Mouse (Mus musculus) kidney, adult 18-20 months (tissue): ENCODE results near the gene Pak2.
"Not testable (repeated sequence)": the region's sequence is repeated elsewhere in the genome, so short reads cannot be mapped to it uniquely, and the experiment has no call there.

Experiments used
- DNase-seq: peaks from one replicate; pipeline ENCODE4 v3.0.0; 2021

Pak2 gene

GRCm38 (mm10) chr16:32087629-32088443 is 8.7 kb upstream of the Pak2 start:
- DNase-seq, result peak; percentile 81

DNA sequence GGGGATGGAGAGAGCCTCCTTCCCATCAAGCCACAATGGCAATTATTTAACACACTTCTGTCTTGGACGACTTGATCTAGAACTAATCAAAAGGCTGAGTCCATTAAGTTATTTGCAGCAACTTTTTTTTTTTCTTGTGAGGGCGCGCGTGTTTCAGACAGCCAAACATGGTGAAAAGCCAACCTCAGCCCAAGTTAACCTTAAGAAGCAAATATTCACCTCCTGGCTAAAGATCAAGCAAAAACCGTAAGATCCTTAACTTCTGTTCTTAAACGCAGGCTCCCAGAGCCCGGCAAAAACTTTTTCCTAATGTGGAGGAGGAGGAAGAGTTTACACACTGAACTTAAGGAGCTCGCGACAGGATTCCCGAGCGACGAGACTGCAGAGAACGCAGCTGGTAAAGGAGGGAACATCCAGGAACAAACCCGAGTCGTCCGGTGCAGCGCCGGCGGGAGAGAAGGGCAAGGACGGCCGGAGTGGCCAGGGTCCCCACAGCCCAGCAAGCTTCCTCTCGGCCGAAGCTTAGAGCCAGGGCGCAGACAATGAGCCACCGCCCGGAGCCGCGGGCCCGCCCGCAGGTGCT is 643 bp downstream of the Pak2 start:
- DNase-seq, result no peak

DNA sequence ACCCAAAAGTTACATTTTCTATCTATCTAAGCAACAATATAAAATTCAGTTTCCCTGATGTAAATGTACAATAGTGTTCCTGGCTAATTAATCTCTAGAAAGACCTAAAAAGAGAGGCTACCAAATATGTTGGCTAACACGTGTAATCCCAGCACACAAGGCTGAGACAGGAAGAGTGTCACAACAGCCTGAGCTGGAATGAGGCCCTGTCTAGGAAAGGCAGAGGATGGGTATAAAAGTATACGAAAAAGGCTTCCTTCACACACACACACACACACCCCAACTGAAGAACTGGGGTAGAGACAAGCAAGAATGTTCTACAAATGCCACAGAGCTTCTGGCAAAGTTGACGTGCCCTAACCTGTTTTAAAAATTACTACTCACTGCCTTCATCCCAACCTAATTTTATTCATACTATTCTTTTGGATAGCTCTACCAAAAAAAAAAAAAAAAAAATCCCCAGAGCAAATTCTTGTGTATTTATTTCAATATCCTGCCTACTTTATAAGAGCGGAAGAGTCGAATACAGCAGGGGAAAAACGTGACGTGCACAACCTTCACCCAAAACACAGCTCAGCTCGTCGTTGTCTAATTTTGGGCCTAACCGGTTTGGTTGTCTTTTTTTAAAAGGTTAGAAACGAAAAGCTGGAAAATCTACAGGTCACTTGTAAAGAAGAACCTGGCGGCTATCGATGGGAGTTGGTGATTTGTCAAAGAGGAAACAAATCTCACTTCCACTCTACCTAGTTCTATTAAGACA is 1.3 kb downstream of the Pak2 start:
- DNase-seq, result no peak

GRCm38 (mm10) chr16:32076406-32076805 is 2.7 kb downstream of the Pak2 start:
- DNase-seq, result no peak

GRCm38 (mm10) chr16:32075762-32076161 is 3.4 kb downstream of the Pak2 start:
- no peak for DNase-seq

GRCm38 (mm10) chr16:32070070-32070469 is 9.1 kb downstream of the Pak2 start:
- not testable (repeated sequence) for DNase-seq

GRCm38 (mm10) chr16:32068389-32069300 is 10.5 kb downstream of the Pak2 start:
- DNase-seq, result no peak

DNA sequence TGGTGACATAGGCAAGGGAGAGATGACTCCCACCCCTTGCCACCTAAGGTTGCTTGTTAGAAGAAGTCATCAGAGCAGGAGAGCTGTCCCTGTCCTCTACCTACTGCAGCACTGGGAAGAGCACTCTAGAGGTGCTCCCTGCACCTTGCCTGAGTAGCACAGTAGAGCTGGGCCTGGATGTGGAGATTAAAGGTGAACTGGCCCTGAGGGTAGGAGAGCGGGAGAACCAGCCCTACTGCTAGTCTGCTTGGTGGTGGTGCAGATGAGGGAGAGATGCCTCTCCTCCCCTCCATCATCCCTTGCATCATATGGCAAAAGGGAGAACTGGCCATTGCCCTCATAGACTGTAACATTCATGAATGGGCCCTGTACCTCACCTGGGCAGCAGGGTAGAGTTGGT is 12.2 kb downstream of the Pak2 start:
- no peak for DNase-seq

- DNase-seq, result no peak
These were observed 15.2 kb downstream of the Pak2 start for GRCm38 (mm10) chr16:32063900-32064299.

DNA sequence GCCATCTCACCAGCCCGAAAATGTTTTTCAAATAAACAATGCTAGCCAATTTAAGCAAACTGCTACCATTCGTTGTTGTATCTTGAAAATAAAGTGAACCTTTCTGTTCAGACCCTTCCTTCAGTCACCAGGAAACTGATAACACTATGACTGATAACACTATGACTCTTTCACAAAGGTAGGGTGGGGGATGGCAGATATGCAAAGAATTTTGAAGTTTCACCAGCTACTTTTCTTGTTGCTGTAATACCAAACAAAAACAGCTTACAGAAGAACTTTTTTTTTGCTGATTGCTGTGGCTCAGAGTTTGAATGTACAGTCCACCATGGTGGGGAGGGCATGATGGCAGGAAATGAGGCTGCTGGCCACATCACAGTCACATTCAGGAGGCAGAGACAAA is 16.9 kb downstream of the Pak2 start:
- DNase-seq, result no peak

- DNase-seq, result no peak
These were observed 19.2 kb downstream of the Pak2 start for GRCm38 (mm10) chr16:32059840-32060523.

GRCm38 (mm10) chr16:32058817-32059216 is 20.3 kb downstream of the Pak2 start:
- no peak for DNase-seq

GRCm38 (mm10) chr16:32042367-32042766 is 36.8 kb downstream of the Pak2 start:
- no peak for DNase-seq

GRCm38 (mm10) chr16:32019678-32020077 is 59.5 kb downstream of the Pak2 start:
- no peak for DNase-seq

- DNase-seq, result no peak
These were observed 68.8 kb downstream of the Pak2 start for GRCm38 (mm10) chr16:32010330-32010729.

DNA sequence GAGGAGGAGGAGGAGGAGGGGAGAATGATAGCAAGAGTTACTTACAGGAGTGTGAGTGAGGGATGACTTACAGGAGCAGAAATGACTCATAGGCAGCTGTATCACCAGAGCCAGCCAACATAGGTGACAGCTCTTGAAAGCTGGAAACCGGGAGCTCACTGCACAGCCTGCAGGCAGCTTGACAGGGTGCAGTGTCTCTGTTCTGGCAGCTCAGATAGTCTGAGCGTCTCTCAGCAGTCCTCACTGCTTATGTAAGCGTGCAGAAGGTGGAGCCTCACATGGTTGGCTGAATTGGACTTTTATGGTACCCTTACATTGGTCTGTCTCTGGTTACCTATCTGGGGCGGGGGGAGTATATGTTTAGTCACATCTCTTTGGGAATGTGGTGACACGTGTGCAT is 69.2 kb downstream of the Pak2 start:
- peak; percentile 25 for DNase-seq

GRCm38 (mm10) chr16:32008529-32009293 is 70.4 kb downstream of the Pak2 start:
- DNase-seq, result no peak

DNA sequence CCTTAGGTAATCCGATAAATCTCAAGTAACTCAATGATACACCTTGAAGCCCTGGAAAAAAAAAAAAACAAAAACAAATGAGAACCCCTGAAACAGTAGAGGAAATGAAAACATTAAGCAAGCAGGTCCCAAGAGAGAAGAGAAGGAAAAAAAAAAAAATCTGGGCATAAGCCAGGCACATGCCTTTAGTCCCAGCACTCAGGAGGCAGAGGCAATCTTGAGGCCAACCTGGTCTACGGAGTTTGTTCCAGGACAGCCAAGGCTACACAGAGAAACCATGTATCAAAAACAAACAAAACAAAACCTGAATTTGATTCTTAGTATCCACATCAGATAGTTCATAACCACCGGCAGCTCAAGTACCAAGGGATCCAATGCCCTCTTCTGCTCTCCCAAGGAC is 74.4 kb downstream of the Pak2 start:
- no peak for DNase-seq

GRCm38 (mm10) chr16:32002509-32003477 is 76.3 kb downstream of the Pak2 start, which contains the start of gene Senp5:
Senp5 (minus strand) TSS chr16:32003287.
- peak; percentile 95 for DNase-seq

GRCm38 (mm10) chr16:31996371-31996770 is 82.8 kb downstream of the Pak2 start:
- DNase-seq, result no peak
